Mouse (Mus musculus) liver, embryonic 16.5 days (tissue): Measurements from ENCODE around the gene Sema3b. TPM values are rescaled to one million over a fixed set of nuclear protein-coding genes. Genes with fewer than 3 reads are reported as not detected.

Experiments
- ATAC-seq: fragments of 200-750 bp; cut with Nextera tagmentation; 2 replicates; pipeline ENCODE4 v1.8.0; 2017; ENCODE audit warnings: low read depth, mild to moderate bottlenecking, moderate number of reproducible peaks, moderate library complexity
- H3K27ac ChIP-seq: fragments of 300-500 bp; sonication (generic); 2 replicates; pipeline ENCODE4 v1.5.1; 2014; ENCODE audit warnings: mild to moderate bottlenecking, low read length
- H3K27me3 ChIP-seq: fragments of 300-500 bp; sonication (generic); 2 replicates; pipeline ENCODE4 v1.6.1; 2014; ENCODE audit warnings: low read depth, low read length, mixed read lengths; ENCODE audit not compliant: control insufficient read depth, insufficient read depth
- H3K36me3 ChIP-seq: fragments of 300-500 bp; sonication (generic); 2 replicates; pipeline ENCODE4 v1.6.1; 2014; ENCODE audit warnings: mild to moderate bottlenecking; ENCODE audit not compliant: control insufficient read depth, insufficient read depth
- H3K4me1 ChIP-seq: fragments of 300-500 bp; sonication (generic); 2 replicates; pipeline ENCODE4 v1.6.1; 2014; ENCODE audit warnings: low read depth, low read length, mixed read lengths; ENCODE audit not compliant: control insufficient read depth
- H3K4me2 ChIP-seq: fragments of 300-500 bp; sonication (generic); 2 replicates; pipeline ENCODE4 v1.6.1; 2014; ENCODE audit warnings: low read depth, low read length, mixed read lengths
- H3K4me3 ChIP-seq: fragments of 300-500 bp; sonication (generic); 2 replicates; pipeline ENCODE4 v1.5.1; 2014; ENCODE audit warnings: low read depth, mild to moderate bottlenecking, low read length
- H3K9ac ChIP-seq: fragments of 300-500 bp; sonication (generic); 2 replicates; pipeline ENCODE4 v1.6.1; 2014; ENCODE audit warnings: low read depth, low read length
- H3K9me3 ChIP-seq: fragments of 300-500 bp; sonication (generic); replicated peaks from 2 replicates; pipeline ENCODE4 v1.6.1; 2016; ENCODE audit warnings: low read length; ENCODE audit not compliant: control insufficient read depth
- WGBS: fragments of 180-500 bp; shearing (Covaris S2); extraction: QIAGEN DNeasy Blood & Tissue Kit; methylation state at CpG from one replicate; pipeline ENCODE4 v1.1.7; 2014; ENCODE audit not compliant: insufficient replicate concordance; 5-methylcytosine and 5-hydroxymethylcytosine counted together
- polyA plus RNA-seq: library from polyadenylated mRNA; unstranded; fragments of >200 nt; fragmentation: Nextera tagmentation; extraction: Ambion mirVana; gene quantifications from 2 replicates; pipeline ENCODE4 v1.2.1, GENCODE M21; 2015

Sema3b gene
- polyA plus RNA-seq, 1 experiment from 2014 or later: 1.4 TPM

GRCm38 (mm10) chr9:107551890-107552355 is 57.1 kb downstream of the Sema3b start:
- Histone ChIP-seq H3K4me2 (peak overlapping the region; percentile 83), H3K4me3 (peak overlapping the region; percentile 60), H3K36me3 (no peaks in the 10 kb centered on the region), H3K4me1 (peaks cover 50% of the 10 kb centered on the region), H3K9me3 (no peaks in the 10 kb centered on the region), H3K9ac (peak overlapping the region; percentile 53), H3K27me3 (peaks cover 20% of the 10 kb centered on the region; the same call in 1 of the 2 replicates), H3K27ac (no peak overlapping the region)
- 32% methylated on average over 8 of the region's 8 CpGs for WGBS
- no peak for ATAC-seq

GRCm38 (mm10) chr9:107551117-107551889 is 57.7 kb downstream of the Sema3b start, which contains the start of gene Rassf1:
Gene Rassf1 (plus strand): TSS chr9:107551555.
- no peaks in the 10 kb centered on the region for H3K9me3 ChIP-seq
- H3K36me3 ChIP-seq: no peaks in the 10 kb centered on the region
- ATAC-seq: peak; percentile 36
- peak within 1 kb of the TSS; percentile 83 for H3K4me2 ChIP-seq
- H3K27me3 ChIP-seq: peaks cover 20% of the 10 kb centered on the region; the same call in 1 of the 2 replicates
- peak within 1 kb of the TSS; percentile 53 for H3K9ac ChIP-seq
- H3K27ac ChIP-seq: no peak within 1 kb of the TSS
- H3K4me3 ChIP-seq: peak within 1 kb of the TSS; percentile 60
- H3K4me1 ChIP-seq: peaks cover 50% of the 10 kb centered on the region
- WGBS: 2% methylated on average over 63 of the region's 63 CpGs

- no peak overlapping the region for H3K27ac ChIP-seq
- peak overlapping the region; percentile 60 for H3K4me3 ChIP-seq
- H3K4me2 ChIP-seq: peak overlapping the region; percentile 83
- no peaks in the 10 kb centered on the region for H3K9me3 ChIP-seq
- ATAC-seq: no peak
- peak overlapping the region; percentile 53 for H3K9ac ChIP-seq
- 44% methylated on average over 23 of the region's 23 CpGs for WGBS
- peaks cover 46% of the 10 kb centered on the region for H3K4me1 ChIP-seq
- H3K27me3 ChIP-seq: peaks cover 20% of the 10 kb centered on the region; the same call in 1 of the 2 replicates
- no peaks in the 10 kb centered on the region for H3K36me3 ChIP-seq
These were observed 58.4 kb downstream of the Sema3b start for GRCm38 (mm10) chr9:107550491-107551116.

GRCm38 (mm10) chr9:107549297-107550074 is 59.5 kb downstream of the Sema3b start:
- H3K9ac ChIP-seq: no peak overlapping the region
- H3K4me3 ChIP-seq: no peak overlapping the region
- no peaks in the 10 kb centered on the region; the same call in 1 of the 2 replicates for H3K36me3 ChIP-seq
- peaks cover 44% of the 10 kb centered on the region for H3K4me1 ChIP-seq
- no peaks in the 10 kb centered on the region for H3K9me3 ChIP-seq
- ATAC-seq: no peak
- no peak overlapping the region for H3K4me2 ChIP-seq
- WGBS: 73% methylated on average over 20 of the region's 20 CpGs
- no peak overlapping the region for H3K27ac ChIP-seq
- peaks cover 20% of the 10 kb centered on the region; the same call in 1 of the 2 replicates for H3K27me3 ChIP-seq

GRCm38 (mm10) chr9:107548820-107549219 is 60.2 kb downstream of the Sema3b start:
- peaks cover 41% of the 10 kb centered on the region for H3K4me1 ChIP-seq
- 78% methylated on average over 10 of the region's 10 CpGs for WGBS
- no peak overlapping the region for H3K4me2 ChIP-seq
- H3K36me3 ChIP-seq: no peaks in the 10 kb centered on the region; the same call in 1 of the 2 replicates
- H3K27me3 ChIP-seq: peaks cover 20% of the 10 kb centered on the region; the same call in 1 of the 2 replicates
- H3K9me3 ChIP-seq: no peaks in the 10 kb centered on the region
- no peak overlapping the region for H3K4me3 ChIP-seq
- H3K9ac ChIP-seq: no peak overlapping the region
- ATAC-seq: no peak
- no peak overlapping the region for H3K27ac ChIP-seq

- H3K4me3 ChIP-seq: no peak overlapping the region
- H3K9ac ChIP-seq: no peak overlapping the region
- no peak for ATAC-seq
- no peaks in the 10 kb centered on the region for H3K9me3 ChIP-seq
- H3K4me1 ChIP-seq: peaks cover 35% of the 10 kb centered on the region
- 53% methylated on average over 5 of the region's 5 CpGs for WGBS
- no peaks in the 10 kb centered on the region; the same call in 1 of the 2 replicates for H3K36me3 ChIP-seq
- H3K4me2 ChIP-seq: no peak overlapping the region
- H3K27me3 ChIP-seq: peaks cover 20% of the 10 kb centered on the region; the same call in 1 of the 2 replicates
- no peak overlapping the region for H3K27ac ChIP-seq
These were observed 61.1 kb downstream of the Sema3b start for GRCm38 (mm10) chr9:107547957-107548356.

Other genes with a start within 250 kb of the Sema3b start
- not detected in 2 replicates for gene Cacna2d2, start 209.6 kb downstream of the Sema3b start, polyA plus RNA-seq
- gene Tmem115, start 75.3 kb downstream of the Sema3b start, polyA plus RNA-seq: 14.3 and 14.7 TPM in 2 replicates
- 10.6 and 11.2 TPM in 2 replicates for gene Cyb561d2, start 67.0 kb downstream of the Sema3b start, polyA plus RNA-seq
- gene Nprl2, start 67.0 kb downstream of the Sema3b start, polyA plus RNA-seq: 12.1 and 12.5 TPM in 2 replicates
- gene Zmynd10, start 61.9 kb downstream of the Sema3b start, polyA plus RNA-seq: 1.7 and 2.4 TPM in 2 replicates
- gene Rassf1, start 57.7 kb downstream of the Sema3b start, polyA plus RNA-seq: 15.9 and 16.5 TPM in 2 replicates
- 29.1 and 29.4 TPM in 2 replicates for gene Tusc2, start 46.0 kb downstream of the Sema3b start, polyA plus RNA-seq
- gene Hyal2, start 41.3 kb downstream of the Sema3b start, polyA plus RNA-seq: 48.9 and 50.2 TPM in 2 replicates
- 3.3 and 3.8 TPM in 2 replicates for gene Hyal1, start 32.3 kb downstream of the Sema3b start, polyA plus RNA-seq
- 10.5 and 14.1 TPM in 2 replicates for gene Naa80, start 30.3 kb downstream of the Sema3b start, polyA plus RNA-seq
- 0.89 and 0.96 TPM in 2 replicates for gene Hyal3, start 28.4 kb downstream of the Sema3b start, polyA plus RNA-seq
- 145 and 166 TPM in 2 replicates for gene Ifrd2, start 21.6 kb downstream of the Sema3b start, polyA plus RNA-seq
- gene Gnai2, start 26.1 kb upstream of the Sema3b start, polyA plus RNA-seq: 144 and 153 TPM in 2 replicates
- gene Slc38a3, start 60.3 kb upstream of the Sema3b start, polyA plus RNA-seq: 60.1 and 75.2 TPM in 2 replicates
- 1.1 and 1.3 TPM in 2 replicates for gene Gnat1, start 70.5 kb upstream of the Sema3b start, polyA plus RNA-seq
- 0.41 and 0.86 TPM in 2 replicates for gene Sema3f, start 101.2 kb upstream of the Sema3b start, polyA plus RNA-seq
- 72.7 and 78.3 TPM in 2 replicates for gene Rbm5, start 161.8 kb upstream of the Sema3b start, polyA plus RNA-seq